Mouse (Mus musculus) heart, postnatal 25 days (tissue): ENCODE data around the gene Frmd4a. TPM values are rescaled to one million over a fixed set of nuclear protein-coding genes. Genes with fewer than 3 reads are reported as not detected.
A peak's percentile ranks its signal among the peaks of the same experiment; 100 is the strongest.

Source experiments
- DNase-seq: peaks from one replicate; pipeline ENCODE4 v3.0.0; 2022; ENCODE audit warnings: low spot score
- intact Hi-C: fragments of 180-260 bp; cut with DNase I; formaldehyde crosslinking; loops from one replicate; pipeline ENCODE4 v1.15.1; 2025
- total RNA-seq, 2 experiments: library from RNA; stranded (reverse); gene quantifications; 2 replicates each; pipeline ENCODE4 v1.2.3; 2021

The Frmd4a gene
- total RNA-seq, 2 experiments from 2014 or later = 21.6 to 31.3 TPM

- no peak for DNase-seq
- intact Hi-C loops = no loop called here
Measured at GRCm38 (mm10) chr2:4455097-4456025, 437.8 kb downstream of the Frmd4a start.

GRCm38 (mm10) chr2:4460897-4461296, 443.4 kb downstream of the Frmd4a start:
- no peak for DNase-seq
- intact Hi-C loops = no loop called here

DNA sequence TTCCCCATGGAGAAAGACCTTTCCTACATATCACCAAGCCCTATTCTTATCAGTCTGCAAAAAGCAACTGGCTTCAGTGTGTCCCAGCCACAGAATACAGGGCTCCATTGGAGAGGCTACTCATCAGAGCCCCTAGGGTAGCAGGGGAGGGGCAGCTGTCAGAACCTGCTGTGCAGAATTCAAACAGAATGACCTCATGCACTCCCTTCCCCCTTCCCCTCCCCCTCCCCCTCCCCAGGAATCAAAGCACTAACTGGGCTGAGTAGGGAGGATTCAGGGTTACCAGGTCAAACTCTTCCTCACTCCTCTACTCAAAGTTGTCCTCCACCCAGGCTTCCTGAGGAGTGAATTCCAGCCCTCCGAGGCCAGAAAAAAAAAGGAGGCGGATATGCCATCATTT, 444.0 kb downstream of the Frmd4a start:
- intact Hi-C loops = no loop called here
- DNase-seq = no peak

- intact Hi-C loops = no loop called here
- no peak for DNase-seq
Measured at GRCm38 (mm10) chr2:4462480-4462879, 445.0 kb downstream of the Frmd4a start.

DNA sequence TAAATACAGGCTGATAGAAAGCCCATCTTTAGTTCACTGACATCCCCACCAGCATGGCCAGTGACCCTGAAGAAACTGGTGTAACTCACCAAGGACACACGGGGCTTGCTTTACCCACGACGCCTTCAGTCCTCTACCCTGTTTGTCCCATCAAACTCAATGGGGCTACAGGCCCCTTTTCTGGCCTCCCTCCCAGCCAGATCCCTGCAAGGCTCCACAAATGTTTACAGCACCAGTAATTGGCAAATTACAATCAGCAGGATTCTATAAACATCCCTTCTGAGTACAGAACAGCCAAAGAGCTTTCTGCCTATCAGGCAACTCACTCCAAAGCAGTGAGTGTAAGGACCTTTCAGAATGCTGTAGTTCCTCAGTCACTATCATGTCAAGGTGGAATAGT, 448.6 kb downstream of the Frmd4a start:
- DNase-seq = no peak
- intact Hi-C loops = no loop called here

DNA sequence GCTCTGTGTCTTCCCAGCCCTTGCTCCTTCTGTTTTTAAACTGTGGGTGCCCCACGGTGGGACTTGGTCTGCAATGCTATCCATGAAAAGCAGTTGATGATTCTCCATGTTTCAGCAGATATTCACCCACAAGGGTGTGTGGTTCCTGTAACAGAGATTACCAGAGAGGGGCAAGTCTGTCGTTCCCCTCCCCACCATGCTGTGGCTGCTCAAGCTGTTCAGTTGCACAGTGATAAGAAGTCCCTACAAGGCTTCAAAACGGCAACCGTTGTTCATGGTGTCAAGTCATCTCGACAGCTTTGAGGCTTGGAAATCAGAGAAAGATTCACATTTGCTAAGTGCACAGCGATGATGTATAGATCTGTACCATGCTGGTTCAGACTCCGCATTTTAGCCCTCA, 449.8 kb downstream of the Frmd4a start:
- no peak for DNase-seq
- intact Hi-C loops = no loop called here

DNA sequence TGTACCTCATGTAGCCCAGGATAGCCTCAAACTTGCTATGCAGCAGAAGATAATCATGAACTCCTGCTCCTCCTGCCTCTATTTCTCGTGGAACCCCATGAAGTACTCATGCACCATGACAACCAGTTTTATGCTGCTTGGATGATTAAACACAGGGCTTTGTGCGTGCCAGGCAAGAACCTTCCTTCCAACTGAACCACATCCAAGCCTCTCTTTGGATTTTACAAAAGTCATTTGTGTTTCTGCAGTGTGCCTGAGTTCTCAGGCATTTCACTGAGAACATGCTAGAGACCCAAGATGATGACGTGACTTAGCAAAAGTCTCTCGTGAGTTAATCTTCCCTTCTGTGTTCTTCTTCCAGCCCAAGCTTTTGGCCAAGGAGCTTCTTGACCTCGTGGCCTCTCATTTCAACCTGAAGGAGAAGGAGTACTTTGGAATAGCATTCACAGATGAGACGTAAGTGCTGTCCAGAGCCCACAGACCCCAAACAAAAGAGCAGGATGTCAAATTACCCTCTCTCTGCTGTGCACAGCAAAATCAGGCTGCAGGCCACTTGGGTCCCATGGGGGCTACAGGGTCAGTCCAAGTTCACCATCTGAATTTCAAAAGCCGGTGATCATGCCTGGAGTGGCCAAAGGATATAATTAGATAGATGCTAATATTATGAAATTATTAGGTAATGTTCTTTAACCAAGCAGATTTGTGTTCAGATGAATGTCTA, 455.4 kb downstream of the Frmd4a start:
- peak; percentile 52 for DNase-seq
- intact Hi-C loops = loop anchor here (5.0 kb wide), 2 partner anchors 41 to 116 kb away; no protein-coding TSS in a partner anchor

GRCm38 (mm10) chr2:4473866-4474538, 456.5 kb downstream of the Frmd4a start:
- intact Hi-C loops = loop anchor here (5.0 kb wide), 2 partner anchors 42 to 117 kb away; no protein-coding TSS in a partner anchor
- no peak for DNase-seq

DNA sequence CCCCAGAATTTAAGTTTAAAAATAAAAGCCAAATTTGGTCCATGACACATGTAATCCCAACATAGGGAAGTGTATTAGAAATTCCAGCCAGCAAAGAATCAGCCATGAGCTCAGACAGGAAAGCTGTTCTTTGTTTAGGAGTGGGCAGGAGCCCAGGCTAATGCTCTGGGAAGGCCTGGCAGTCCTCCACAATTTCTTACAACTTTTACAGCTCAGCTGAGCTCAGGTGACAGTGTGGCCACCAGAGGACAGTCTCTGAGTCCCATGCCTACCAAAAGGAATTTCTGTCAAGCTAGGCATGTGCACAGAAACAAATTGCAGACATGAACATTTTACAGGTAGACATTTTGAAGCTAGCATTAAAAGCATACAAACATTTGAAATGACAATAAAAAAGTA, 457.0 kb downstream of the Frmd4a start:
- no peak for DNase-seq
- intact Hi-C loops = loop anchor here (5.0 kb wide), 2 partner anchors 42 to 117 kb away; no protein-coding TSS in a partner anchor

- intact Hi-C loops = no loop called here
- no peak for DNase-seq
Measured at GRCm38 (mm10) chr2:4475991-4476390, 458.5 kb downstream of the Frmd4a start.

- intact Hi-C loops = no loop called here
- no peak for DNase-seq
Measured at GRCm38 (mm10) chr2:4476608-4477007, 459.1 kb downstream of the Frmd4a start.

GRCm38 (mm10) chr2:4477311-4477710, 459.8 kb downstream of the Frmd4a start:
- intact Hi-C loops = no loop called here
- no peak for DNase-seq

DNA sequence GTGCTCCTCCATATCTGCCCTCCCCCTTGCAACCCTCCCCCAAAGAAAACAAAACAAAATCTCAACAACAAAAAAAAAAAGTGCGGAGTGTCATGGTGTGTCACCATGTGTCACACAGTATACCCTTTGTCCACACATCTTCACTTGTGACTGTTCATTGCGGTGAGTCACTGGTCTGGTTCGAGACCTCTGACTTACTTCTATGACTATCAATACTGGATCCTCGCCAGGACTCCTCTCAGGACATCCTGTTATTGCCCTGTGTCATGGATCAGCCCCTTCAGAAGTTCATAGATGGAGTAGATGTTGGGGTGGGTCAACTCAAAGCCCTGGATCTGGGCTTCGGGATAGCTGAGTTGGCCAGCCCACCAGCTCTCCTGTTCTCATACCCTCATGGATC, 462.7 kb downstream of the Frmd4a start:
- intact Hi-C loops = loop anchor here (5.0 kb wide), 1 partner anchor 78 kb away; no protein-coding TSS in a partner anchor

DNA sequence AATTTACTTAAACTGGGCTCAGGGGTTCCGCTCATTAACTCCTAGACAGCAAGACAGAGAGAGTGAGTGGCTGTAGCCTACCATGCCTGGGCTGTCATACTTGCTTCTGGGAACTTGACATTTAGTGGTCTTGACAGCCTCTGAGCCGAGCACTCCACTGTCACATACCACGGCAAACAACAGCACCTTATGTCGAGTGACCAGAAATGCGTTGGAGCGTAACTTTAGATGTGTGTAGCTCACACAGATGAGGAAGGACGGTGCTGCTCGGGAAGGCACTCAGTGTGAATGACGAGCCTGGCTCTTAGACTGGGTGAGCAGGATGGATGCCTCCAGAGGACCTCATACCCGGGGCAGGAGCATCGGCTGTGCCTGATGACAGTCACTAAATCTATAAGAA, 463.6 kb downstream of the Frmd4a start:
- intact Hi-C loops = loop anchor here (5.0 kb wide), 1 partner anchor 79 kb away; no protein-coding TSS in a partner anchor
- no peak for DNase-seq

More for the DNA sequence above, 462.7 kb downstream of the Frmd4a start:
- no peak for DNase-seq

- intact Hi-C loops = no loop called here
- no peak for DNase-seq
Measured at GRCm38 (mm10) chr2:4486185-4486584, 468.7 kb downstream of the Frmd4a start.

- intact Hi-C loops = no loop called here
- DNase-seq = no peak
Measured at GRCm38 (mm10) chr2:4487280-4487679, 469.8 kb downstream of the Frmd4a start.

- DNase-seq = no peak
- intact Hi-C loops = loop anchor here (5.0 kb wide), 2 partner anchors 54 to 674 kb away; no protein-coding TSS in a partner anchor
Measured at GRCm38 (mm10) chr2:4490845-4491244, 473.3 kb downstream of the Frmd4a start.

DNA sequence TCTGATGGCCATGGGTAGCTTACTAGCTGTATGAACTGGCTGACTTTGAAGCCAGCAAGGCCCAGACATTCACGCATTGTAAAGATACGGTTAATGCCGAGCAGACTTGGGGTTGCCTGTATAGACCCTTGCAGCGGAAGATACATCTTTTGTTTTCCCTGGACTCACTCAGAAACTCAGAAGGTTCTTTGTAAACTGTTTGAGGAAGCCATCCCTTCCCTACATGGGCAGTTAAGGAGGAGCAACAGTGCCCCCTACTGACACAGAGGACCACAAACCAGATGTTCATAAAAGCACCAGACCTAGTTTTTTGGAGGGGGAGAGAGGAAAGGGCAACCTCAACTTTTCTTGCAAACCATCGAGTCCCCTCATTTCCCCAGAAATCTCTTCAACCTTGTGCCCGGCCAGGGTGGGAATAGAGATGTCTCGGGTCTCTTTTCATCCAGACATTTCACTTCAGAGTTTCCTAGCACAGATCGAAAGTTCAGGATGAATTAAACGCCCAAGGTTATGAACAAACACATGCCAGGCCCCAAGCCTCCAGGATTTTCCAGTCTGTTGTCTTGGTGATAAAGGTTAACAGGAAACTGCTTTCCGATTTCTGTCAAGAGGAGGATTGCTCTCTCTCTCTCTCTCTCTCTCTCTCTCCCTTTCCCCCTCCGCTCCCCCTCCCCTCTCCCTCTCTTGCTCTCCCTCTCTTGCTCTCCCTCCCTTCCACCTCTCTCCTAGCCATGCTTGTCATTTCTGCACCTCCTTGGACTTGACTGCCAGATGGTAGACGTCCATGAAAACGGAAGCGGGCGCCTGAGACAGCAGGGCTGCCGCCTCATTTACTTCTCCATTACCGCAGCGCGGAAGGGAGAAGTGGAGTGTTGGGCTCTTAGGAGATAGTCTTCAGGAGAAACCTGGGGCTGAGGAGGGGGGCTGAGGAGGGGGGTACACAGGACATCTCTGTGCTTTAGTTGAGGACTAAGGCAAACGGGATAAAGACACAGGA, 475.3 kb downstream of the Frmd4a start:
- intact Hi-C loops = loop anchor here (1.0 to 5.0 kb wide), 4 partner anchors 55 to 675 kb away; no protein-coding TSS in a partner anchor
- peak; percentile 48 for DNase-seq

GRCm38 (mm10) chr2:4494478-4494877, 477.0 kb downstream of the Frmd4a start:
- no peak for DNase-seq
- intact Hi-C loops = loop anchor here (5.0 kb wide), 2 partner anchors 57 to 677 kb away; no protein-coding TSS in a partner anchor
